Mouse (Mus musculus) kidney, embryonic 15.5 days (tissue): ENCODE measurements around the gene Gm49510. TPM values are rescaled to one million over a fixed set of nuclear protein-coding genes. Genes with fewer than 3 reads are reported as not detected.

ENCODE experiments used
- ATAC-seq: fragments of 200-750 bp; cut with Nextera tagmentation; replicated peaks from 2 replicates; pipeline ENCODE4 v1.8.0; 2017; ENCODE audit warnings: moderate TSS enrichment; ENCODE audit not compliant: low FRiP score
- H3K27ac ChIP-seq: fragments of 300-500 bp; sonication (generic); 2 replicates; pipeline ENCODE4 v1.5.1; 2015; ENCODE audit warnings: mild to moderate bottlenecking, inconsistent platforms
- H3K27me3 ChIP-seq: fragments of 300-500 bp; sonication (generic); 2 replicates; pipeline ENCODE4 v1.6.1; 2015; ENCODE audit warnings: inconsistent platforms
- H3K36me3 ChIP-seq: fragments of 300-500 bp; sonication (generic); 2 replicates; pipeline ENCODE4 v1.6.1; 2015; ENCODE audit warnings: inconsistent platforms
- H3K4me1 ChIP-seq: fragments of 300-500 bp; sonication (generic); 2 replicates; pipeline ENCODE4 v1.6.1; 2015; ENCODE audit warnings: inconsistent platforms
- H3K4me2 ChIP-seq: fragments of 300-500 bp; sonication (generic); 2 replicates; pipeline ENCODE4 v1.6.1; 2015; ENCODE audit warnings: moderate library complexity, mild to moderate bottlenecking, inconsistent platforms
- H3K4me3 ChIP-seq: fragments of 300-500 bp; sonication (generic); replicated peaks from 2 replicates; pipeline ENCODE4 v1.5.1; 2015; ENCODE audit warnings: mild to moderate bottlenecking, inconsistent platforms
- H3K9ac ChIP-seq: fragments of 300-500 bp; sonication (generic); 2 replicates; pipeline ENCODE4 v1.6.1; 2015; ENCODE audit warnings: mild to moderate bottlenecking, inconsistent platforms
- H3K9me3 ChIP-seq: fragments of 300-500 bp; sonication (generic); replicated peaks from 2 replicates; pipeline ENCODE4 v1.6.1; 2016; ENCODE audit warnings: inconsistent platforms
- WGBS: fragments of 180-500 bp; shearing (Covaris S2); methylation state at CpG from one replicate; pipeline ENCODE4 v1.1.7; 2015; ENCODE audit warnings: mixed read lengths; 5-methylcytosine and 5-hydroxymethylcytosine counted together
- polyA plus RNA-seq: library from polyadenylated mRNA; unstranded; fragments of >200 nt; fragmentation: Nextera tagmentation; extraction: Ambion mirVana; gene quantifications from 2 replicates; pipeline ENCODE4 v1.2.1, GENCODE M21; 2015

The Gm49510 gene
- polyA plus RNA-seq, 1 experiment from 2014 or later: 0.60 TPM

DNA sequence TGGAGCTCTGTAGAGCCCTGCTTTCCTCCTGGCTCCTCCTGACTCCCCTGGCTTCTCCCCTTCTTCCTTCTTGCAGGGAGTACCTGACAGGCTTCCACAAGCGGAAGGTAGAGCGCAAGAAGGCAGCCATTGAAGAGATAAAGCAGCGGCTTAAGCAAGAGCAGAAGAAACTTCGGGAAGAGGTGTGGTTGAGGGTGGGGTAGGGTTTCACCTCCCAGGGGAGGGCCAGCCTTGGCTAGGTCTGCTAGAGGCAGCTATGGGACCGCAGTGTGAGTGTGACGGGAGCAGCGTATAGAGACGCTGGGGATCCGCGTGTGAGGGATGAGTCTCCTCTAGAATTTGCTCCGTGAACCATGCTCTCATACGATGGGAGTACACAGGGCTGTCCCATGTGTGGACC lies 36.9 kb downstream of the Gm49510 start:
- WGBS: 93% methylated on average over 12 of the region's 12 CpGs
- H3K4me3 ChIP-seq: no peak overlapping the region
- H3K27ac ChIP-seq: no peak overlapping the region
- ATAC-seq: no peak
- no peaks in the 10 kb centered on the region for H3K9me3 ChIP-seq
- H3K9ac ChIP-seq: no peak overlapping the region
- peaks cover 16% of the 10 kb centered on the region for H3K4me1 ChIP-seq
- peaks cover 51% of the 10 kb centered on the region for H3K36me3 ChIP-seq
- no peaks in the 10 kb centered on the region for H3K27me3 ChIP-seq
- peak overlapping the region; percentile 60; the same call in 1 of the 2 replicates for H3K4me2 ChIP-seq

DNA sequence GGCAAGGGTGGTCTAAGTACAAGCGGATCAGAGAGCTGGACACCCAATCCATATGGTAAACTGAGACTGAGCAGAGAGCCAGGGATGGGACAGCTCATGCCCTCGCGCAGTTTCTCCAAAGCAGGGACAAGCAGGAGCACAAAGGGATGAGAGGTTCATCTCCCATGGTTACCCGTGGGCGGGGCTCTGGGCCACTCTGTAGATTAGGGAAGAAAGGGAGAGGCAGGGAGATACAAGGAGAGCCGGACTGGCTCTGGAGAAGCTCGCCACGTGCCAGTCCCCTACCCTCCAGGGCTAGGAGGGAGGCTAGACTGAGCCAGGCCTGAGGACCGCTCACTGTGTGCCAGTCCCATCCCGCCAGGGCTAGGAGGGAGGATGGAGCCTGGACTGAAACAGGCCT lies 37.8 kb downstream of the Gm49510 start:
- Histone ChIP-seq H3K4me3 (no peak overlapping the region), H3K36me3 (peaks cover 59% of the 10 kb centered on the region), H3K4me2 (no peak overlapping the region), H3K27me3 (no peaks in the 10 kb centered on the region), H3K4me1 (peaks cover 16% of the 10 kb centered on the region), H3K9me3 (no peaks in the 10 kb centered on the region), H3K27ac (no peak overlapping the region), H3K9ac (no peak overlapping the region)
- no peak for ATAC-seq
- 92% methylated on average over 10 of the region's 10 CpGs for WGBS

DNA sequence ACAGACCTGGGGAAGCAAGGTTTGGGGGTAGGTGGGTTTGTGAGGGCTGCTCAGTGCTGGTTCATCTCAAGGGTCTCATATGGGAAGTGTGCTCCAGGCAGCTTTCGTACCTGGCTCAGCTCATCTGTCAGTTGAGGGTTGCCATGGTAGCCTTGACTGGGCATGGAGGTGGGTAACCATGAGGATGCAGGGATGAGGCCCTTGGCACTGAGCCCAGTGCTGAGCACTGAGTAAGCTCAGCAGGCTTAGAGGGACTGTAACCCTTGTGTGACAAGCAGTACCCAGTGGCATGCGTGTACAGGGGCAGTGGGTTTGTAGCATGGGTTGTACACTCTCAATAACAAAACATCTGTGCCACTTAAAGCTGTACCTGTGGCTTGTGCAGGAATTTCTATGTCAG lies 38.5 kb downstream of the Gm49510 start:
- peaks cover 59% of the 10 kb centered on the region for H3K36me3 ChIP-seq
- H3K4me2 ChIP-seq: no peak overlapping the region
- 94% methylated on average over 2 of the region's 2 CpGs for WGBS
- no peak overlapping the region for H3K4me3 ChIP-seq
- peaks cover 22% of the 10 kb centered on the region for H3K4me1 ChIP-seq
- ATAC-seq: no peak
- no peak overlapping the region for H3K9ac ChIP-seq
- no peaks in the 10 kb centered on the region for H3K9me3 ChIP-seq
- no peaks in the 10 kb centered on the region for H3K27me3 ChIP-seq
- no peak overlapping the region for H3K27ac ChIP-seq

DNA sequence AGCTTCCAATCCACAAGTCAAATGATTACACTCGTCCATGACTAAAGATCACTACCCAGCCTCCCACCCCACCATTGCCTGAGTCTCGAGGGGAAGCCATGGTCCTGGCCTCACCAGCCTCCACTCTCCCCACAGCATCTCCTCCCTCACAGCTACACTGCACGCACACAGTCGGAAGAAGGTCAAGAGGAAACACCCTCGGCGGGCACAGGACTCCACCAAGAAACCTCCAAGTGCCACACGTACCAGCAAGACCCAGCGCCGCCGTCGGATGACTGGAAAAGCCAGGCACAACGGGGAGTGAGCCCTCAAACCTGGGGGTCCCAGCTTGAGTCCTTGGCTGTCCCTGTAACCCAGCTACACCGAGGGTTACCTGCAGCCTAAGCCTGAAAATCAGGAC lies 40.9 kb downstream of the Gm49510 start:
- Histone ChIP-seq H3K36me3 (peaks cover 59% of the 10 kb centered on the region), H3K27me3 (no peaks in the 10 kb centered on the region), H3K4me2 (no peak overlapping the region), H3K27ac (no peak overlapping the region), H3K4me1 (peaks cover 25% of the 10 kb centered on the region), H3K9me3 (no peaks in the 10 kb centered on the region), H3K9ac (no peak overlapping the region), H3K4me3 (no peak overlapping the region)
- ATAC-seq: no peak
- 94% methylated on average over 13 of the region's 13 CpGs for WGBS

DNA sequence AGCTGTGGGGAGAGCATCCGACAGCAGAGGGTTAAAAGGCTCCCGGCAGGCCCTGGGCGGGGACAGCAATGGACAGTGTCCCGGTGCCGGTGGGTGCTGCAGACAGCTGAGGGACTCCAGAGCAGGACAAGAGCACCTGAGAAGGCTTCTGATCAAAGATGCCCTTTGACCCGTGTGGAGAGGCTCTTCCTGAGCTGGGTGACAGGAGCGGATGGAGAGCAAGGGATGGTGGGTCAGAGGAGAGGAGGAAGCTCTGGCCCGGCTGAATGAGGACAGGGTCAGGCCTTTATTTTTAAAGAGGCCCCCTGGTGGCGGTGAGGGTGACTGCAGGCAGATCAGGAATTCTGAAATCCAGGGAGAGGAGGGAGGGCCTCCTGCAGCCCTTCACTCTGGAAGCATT lies 43.2 kb downstream of the Gm49510 start:
- WGBS: 2% methylated on average over 9 of the region's 9 CpGs
- peak overlapping the region; percentile 42 for H3K4me3 ChIP-seq
- H3K9me3 ChIP-seq: no peaks in the 10 kb centered on the region
- peaks cover 6% of the 10 kb centered on the region for H3K27me3 ChIP-seq
- peak; percentile 55 for ATAC-seq
- H3K36me3 ChIP-seq: peaks cover 46% of the 10 kb centered on the region
- 0 out of 2 replicates have a peak overlapping the region, but pooled peaks have one; percentile 14 for H3K27ac ChIP-seq
- H3K9ac ChIP-seq: peak overlapping the region; percentile 37; the same call in 1 of the 2 replicates
- peak overlapping the region; percentile 65 for H3K4me2 ChIP-seq
- peaks cover 18% of the 10 kb centered on the region for H3K4me1 ChIP-seq

GRCm38 (mm10) chr15:78946232-78946631 lies 46.8 kb downstream of the Gm49510 start:
- Histone ChIP-seq H3K27ac (no peak overlapping the region), H3K9ac (no peak overlapping the region), H3K36me3 (peaks cover 10% of the 10 kb centered on the region), H3K4me2 (no peak overlapping the region), H3K4me1 (peaks cover 33% of the 10 kb centered on the region), H3K27me3 (peaks cover 6% of the 10 kb centered on the region), H3K4me3 (no peak overlapping the region), H3K9me3 (no peaks in the 10 kb centered on the region)
- ATAC-seq: no peak
- 83% methylated on average over 7 of the region's 7 CpGs for WGBS

- H3K27me3 ChIP-seq: peaks cover 6% of the 10 kb centered on the region
- no peaks in the 10 kb centered on the region for H3K9me3 ChIP-seq
- ATAC-seq: peak; percentile 98
- H3K9ac ChIP-seq: peak within 1 kb of the TSS; percentile 46
- peak within 1 kb of the TSS; percentile 75 for H3K4me2 ChIP-seq
- under 1% methylated on average over 24 of the region's 24 CpGs for WGBS
- H3K4me3 ChIP-seq: peak within 1 kb of the TSS; percentile 47
- peak within 1 kb of the TSS; percentile 57 for H3K27ac ChIP-seq
- H3K4me1 ChIP-seq: peaks cover 29% of the 10 kb centered on the region
- no peaks in the 10 kb centered on the region for H3K36me3 ChIP-seq
These were observed 48.2 kb downstream of the Gm49510 start, which contains the start of gene Triobp for GRCm38 (mm10) chr15:78947657-78948056. TSS of gene Triobp (plus strand) at chr15:78947724.

- peak overlapping the region; percentile 57 for H3K27ac ChIP-seq
These were observed 48.8 kb downstream of the Gm49510 start for GRCm38 (mm10) chr15:78948152-78948725.

GRCm38 (mm10) chr15:78948883-78949282 lies 49.4 kb downstream of the Gm49510 start:
- no peaks in the 10 kb centered on the region for H3K9me3 ChIP-seq

More at GRCm38 (mm10) chr15:78948152-78948725, 48.8 kb downstream of the Gm49510 start:
- Histone ChIP-seq H3K4me3 (peak overlapping the region; percentile 47), H3K9ac (peak overlapping the region; percentile 46), H3K4me2 (peak overlapping the region; percentile 75), H3K27me3 (peaks cover 6% of the 10 kb centered on the region), H3K36me3 (no peaks in the 10 kb centered on the region), H3K9me3 (no peaks in the 10 kb centered on the region), H3K4me1 (peaks cover 25% of the 10 kb centered on the region)
- 0 out of 2 replicates have a peak, but pooled peaks have one; percentile 7 for ATAC-seq
- 4% methylated on average over 11 of the region's 11 CpGs for WGBS

DNA sequence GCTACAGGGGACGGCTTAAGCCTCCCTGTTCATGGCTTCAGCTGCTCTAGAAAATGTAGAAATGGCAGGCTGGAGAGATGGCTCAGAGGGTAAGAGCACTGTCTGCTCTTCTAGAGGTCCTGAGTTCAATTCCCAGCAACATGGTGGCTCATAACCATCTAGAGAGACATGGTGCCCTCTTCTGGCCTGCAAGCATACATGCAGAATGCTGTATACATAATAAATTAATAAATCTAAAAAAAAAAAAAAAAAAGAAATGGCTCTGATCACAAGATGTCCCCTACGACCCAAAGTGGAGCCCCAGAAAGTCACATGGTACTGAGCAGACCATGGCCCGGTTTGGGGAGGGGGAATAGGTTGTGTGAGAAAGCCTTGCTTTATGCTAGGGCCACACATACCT lies 56.2 kb downstream of the Gm49510 start:
- H3K9ac ChIP-seq: no peak overlapping the region
- WGBS: 76% methylated on average over 3 of the region's 3 CpGs
- no peaks in the 10 kb centered on the region for H3K9me3 ChIP-seq
- peaks cover 11% of the 10 kb centered on the region for H3K36me3 ChIP-seq
- peaks cover 20% of the 10 kb centered on the region for H3K4me1 ChIP-seq
- no peak for ATAC-seq
- no peak overlapping the region for H3K27ac ChIP-seq
- no peak overlapping the region for H3K4me3 ChIP-seq
- H3K4me2 ChIP-seq: no peak overlapping the region
- no peaks in the 10 kb centered on the region for H3K27me3 ChIP-seq

More at GRCm38 (mm10) chr15:78948883-78949282, 49.4 kb downstream of the Gm49510 start:
- WGBS: 96% methylated on average over 3 of the region's 3 CpGs
- peaks cover 6% of the 10 kb centered on the region for H3K27me3 ChIP-seq
- no peak overlapping the region for H3K27ac ChIP-seq
- ATAC-seq: no peak
- H3K36me3 ChIP-seq: no peaks in the 10 kb centered on the region
- H3K4me2 ChIP-seq: peak overlapping the region; percentile 75; the same call in 1 of the 2 replicates
- H3K4me3 ChIP-seq: no peak overlapping the region
- H3K9ac ChIP-seq: no peak overlapping the region
- peaks cover 24% of the 10 kb centered on the region for H3K4me1 ChIP-seq

GRCm38 (mm10) chr15:78956351-78956750 lies 56.9 kb downstream of the Gm49510 start:
- Histone ChIP-seq H3K36me3 (peaks cover 14% of the 10 kb centered on the region), H3K4me3 (no peak overlapping the region), H3K4me2 (no peak overlapping the region), H3K9me3 (no peaks in the 10 kb centered on the region), H3K9ac (no peak overlapping the region), H3K27me3 (no peaks in the 10 kb centered on the region), H3K27ac (peak overlapping the region; percentile 70; the same call in 1 of the 2 replicates), H3K4me1 (peaks cover 20% of the 10 kb centered on the region)
- no peak for ATAC-seq
- 75% methylated on average over 4 of the region's 4 CpGs for WGBS

DNA sequence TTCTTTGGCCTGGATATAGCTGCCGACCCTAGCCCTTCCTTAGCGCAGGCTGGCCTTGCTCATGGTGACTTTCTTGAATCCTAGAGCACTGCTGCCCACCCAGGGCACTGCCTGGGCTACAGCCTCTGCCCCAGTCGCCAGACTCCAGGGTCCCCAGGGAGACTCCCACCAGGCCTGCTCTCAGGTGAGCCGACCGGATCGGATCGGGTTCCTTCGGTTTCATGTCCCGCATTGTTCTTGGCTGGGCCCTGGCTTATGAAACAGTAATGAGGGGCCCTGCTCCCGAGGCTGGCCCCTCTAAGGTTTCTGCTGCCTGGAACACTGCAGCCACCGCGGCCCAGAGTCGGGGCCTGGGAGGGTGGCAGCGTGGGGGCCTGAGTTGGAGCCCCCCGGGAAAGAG lies 57.6 kb downstream of the Gm49510 start:
- no peaks in the 10 kb centered on the region for H3K9me3 ChIP-seq
- 0 out of 2 replicates have a peak overlapping the region, but pooled peaks have one; percentile 16 for H3K4me3 ChIP-seq
- no peak overlapping the region for H3K9ac ChIP-seq
- no peaks in the 10 kb centered on the region for H3K27me3 ChIP-seq
- H3K36me3 ChIP-seq: peaks cover 14% of the 10 kb centered on the region
- 27% methylated on average over 15 of the region's 15 CpGs for WGBS
- H3K4me2 ChIP-seq: peak overlapping the region; percentile 44
- peak; percentile 41; the same call in 1 of the 2 replicates for ATAC-seq
- H3K27ac ChIP-seq: peak overlapping the region; percentile 70
- H3K4me1 ChIP-seq: peaks cover 20% of the 10 kb centered on the region
